Mouse (Mus musculus): Measurements from ENCODE around the gene Cgrrf1. TPM values are rescaled to one million over a fixed set of nuclear protein-coding genes. Genes with fewer than 3 reads are reported as not detected.
A peak's percentile ranks its signal among the peaks of the same experiment; 100 is the strongest.

The Cgrrf1 gene
- polyA plus RNA-seq, 1 experiment from 2014 or later, result 25.4 TPM

DNA sequence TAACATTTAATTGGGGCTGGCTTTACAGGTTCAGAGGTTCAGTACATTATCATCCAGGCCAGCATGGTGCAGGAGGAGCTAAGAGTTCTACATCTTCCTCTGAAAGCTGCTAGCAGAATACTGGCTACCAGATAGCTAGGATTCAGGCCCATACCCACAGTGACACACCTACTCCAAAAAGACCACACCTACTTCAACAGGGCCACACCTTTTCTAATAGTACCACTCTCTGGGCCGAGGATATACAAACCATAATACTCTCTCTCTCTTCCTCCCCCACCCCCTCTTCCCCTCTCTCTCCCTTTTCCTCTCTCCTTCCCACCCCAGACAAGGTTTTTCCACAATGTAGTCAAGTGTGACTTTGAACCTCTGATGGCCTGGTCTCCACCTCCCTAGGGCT lies 4.5 kb upstream of the Cgrrf1 start:
- no peak overlapping the region for H3K9ac ChIP-seq
- H3K4me2 ChIP-seq, result no peak overlapping the region
- WGBS, result 36% methylated on average over 1 of the region's 1 CpGs
- H3K9me3 ChIP-seq, result no peaks in the 10 kb centered on the region
- no peak for ATAC-seq (ENCODE audit: extremely low read depth, insufficient number of reproducible peaks, low FRiP score, low TSS enrichment)
- H3K4me3 ChIP-seq, result no peak overlapping the region
- no peaks in the 10 kb centered on the region for H3K36me3 ChIP-seq
- H3K4me1 ChIP-seq, result peaks cover 13% of the 10 kb centered on the region
- no peak overlapping the region for H3K27ac ChIP-seq (replicated peaks)
- no peaks in the 10 kb centered on the region for H3K27me3 ChIP-seq (replicated peaks)

DNA sequence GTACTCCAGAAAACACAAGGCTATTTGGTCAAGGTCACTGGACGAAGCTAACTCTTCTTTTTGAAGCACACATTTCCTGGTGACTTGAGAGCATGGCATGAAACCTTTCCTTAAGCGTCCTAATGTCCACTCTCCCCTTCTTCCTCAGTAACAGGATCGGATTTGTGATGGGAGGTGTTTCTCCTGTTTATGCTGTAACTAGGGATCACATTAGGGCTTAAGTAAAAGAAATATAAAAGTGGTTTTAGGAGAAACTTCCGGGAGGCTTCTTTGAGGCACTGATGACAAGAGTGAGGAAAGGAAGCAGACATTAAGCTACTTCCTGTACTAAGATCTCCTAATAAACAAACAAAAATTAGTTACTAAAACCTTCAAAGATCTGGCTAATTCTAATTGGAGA lies 630 bp upstream of the Cgrrf1 start:
- H3K9me3 ChIP-seq, result no peaks in the 10 kb centered on the region
- no peak for ATAC-seq (ENCODE audit: extremely low read depth, insufficient number of reproducible peaks, low FRiP score, low TSS enrichment)

DNA sequence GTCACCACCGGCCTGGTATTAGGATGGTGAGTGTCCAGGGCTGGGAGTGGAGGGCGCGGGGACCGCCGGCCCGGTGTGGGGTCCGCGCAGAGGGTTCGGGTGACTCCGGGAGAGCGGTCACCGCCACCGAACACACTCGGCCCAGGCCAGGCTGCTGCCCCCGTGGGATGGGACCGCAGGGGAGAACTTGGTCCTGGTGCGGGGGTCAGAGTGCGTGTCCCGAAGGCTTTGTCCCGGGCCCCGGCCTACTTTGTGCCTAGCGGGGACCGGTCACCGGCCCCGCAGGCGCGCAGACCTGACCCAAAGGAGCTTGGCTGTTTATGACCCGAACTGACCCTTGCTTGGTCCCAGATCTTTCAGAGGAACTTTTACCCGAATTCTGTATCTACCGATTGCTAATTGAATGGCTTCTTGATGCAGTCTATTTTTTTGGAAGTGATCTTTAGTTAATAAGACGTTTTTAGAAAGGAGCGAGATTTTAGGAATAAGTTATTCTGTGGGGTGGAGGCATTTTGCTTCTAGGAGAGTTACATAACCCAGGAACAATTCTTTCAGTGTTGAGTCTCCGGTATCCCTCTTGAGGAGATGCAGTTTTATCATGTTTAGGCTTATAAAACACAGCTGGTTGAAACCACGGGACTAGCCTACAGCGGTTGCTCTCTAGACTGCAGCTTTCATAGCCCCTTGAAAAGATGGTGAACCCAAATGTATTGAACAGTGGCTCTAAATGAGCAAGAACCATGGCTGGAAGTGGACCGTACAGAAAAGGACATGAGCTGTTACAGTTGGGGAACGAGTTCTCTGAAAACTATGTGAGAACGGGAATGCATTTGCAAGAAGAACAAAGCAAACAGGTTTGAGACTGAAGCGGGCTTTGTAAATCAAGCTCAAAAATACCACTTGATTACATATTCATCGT lies 688 bp downstream of the Cgrrf1 start:
- H3K36me3 ChIP-seq, result no peaks in the 10 kb centered on the region
- H3K27me3 ChIP-seq (replicated peaks), result no peaks in the 10 kb centered on the region
- peak overlapping the region; percentile 70 for H3K27ac ChIP-seq (replicated peaks)
- no peaks in the 10 kb centered on the region for H3K9me3 ChIP-seq
- H3K4me3 ChIP-seq, result peak overlapping the region; percentile 78
- peaks cover 31% of the 10 kb centered on the region for H3K4me1 ChIP-seq
- H3K9ac ChIP-seq, result peak overlapping the region; percentile 91
- peak overlapping the region; percentile 77 for H3K4me2 ChIP-seq
- 8% methylated on average over 40 of the region's 40 CpGs for WGBS
- peak; percentile 42; the same call in 1 of the 2 replicates for ATAC-seq (ENCODE audit: extremely low read depth, insufficient number of reproducible peaks, low FRiP score, low TSS enrichment)

More for the DNA sequence above, 630 bp upstream of the Cgrrf1 start:
- H3K4me1 ChIP-seq, result peaks cover 24% of the 10 kb centered on the region
- H3K36me3 ChIP-seq, result no peaks in the 10 kb centered on the region
- peak overlapping the region; percentile 78 for H3K4me3 ChIP-seq
- H3K9ac ChIP-seq, result peak overlapping the region; percentile 91
- peak overlapping the region; percentile 77 for H3K4me2 ChIP-seq
- no peaks in the 10 kb centered on the region for H3K27me3 ChIP-seq (replicated peaks)
- 3% methylated on average over 4 of the region's 4 CpGs for WGBS
- H3K27ac ChIP-seq (replicated peaks), result peak overlapping the region; percentile 51

DNA sequence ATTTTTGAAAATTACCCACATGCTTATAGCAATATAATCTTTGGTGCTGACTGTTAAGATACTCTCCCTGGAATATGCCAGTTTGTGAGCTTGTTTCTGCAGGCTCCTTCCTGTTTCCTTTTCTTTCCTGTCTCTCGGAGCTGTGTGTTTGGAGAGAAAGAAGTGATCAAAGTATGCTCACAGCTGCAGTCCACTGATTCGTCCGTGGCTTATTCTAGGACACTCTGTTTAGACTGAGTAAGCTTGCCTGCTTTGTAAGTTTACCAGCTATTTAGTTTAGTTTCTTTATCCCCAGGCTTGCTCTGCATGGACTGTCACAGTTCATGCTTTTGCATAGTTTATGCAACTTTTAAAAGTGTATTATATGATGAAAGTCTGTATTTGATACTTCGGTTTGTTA lies 7.4 kb downstream of the Cgrrf1 start:
- Histone ChIP-seq H3K4me1 (peaks cover 15% of the 10 kb centered on the region), H3K27ac (replicated peaks) (peak overlapping the region; percentile 32; the same call in 1 of the 2 replicates), H3K36me3 (peaks cover 29% of the 10 kb centered on the region), H3K4me2 (no peak overlapping the region), H3K27me3 (replicated peaks) (no peaks in the 10 kb centered on the region), H3K9me3 (no peaks in the 10 kb centered on the region), H3K9ac (no peak overlapping the region), H3K4me3 (no peak overlapping the region)
- ATAC-seq (ENCODE audit: extremely low read depth, insufficient number of reproducible peaks, low FRiP score, low TSS enrichment), result no peak
- WGBS, result 61% methylated on average over 4 of the region's 4 CpGs

DNA sequence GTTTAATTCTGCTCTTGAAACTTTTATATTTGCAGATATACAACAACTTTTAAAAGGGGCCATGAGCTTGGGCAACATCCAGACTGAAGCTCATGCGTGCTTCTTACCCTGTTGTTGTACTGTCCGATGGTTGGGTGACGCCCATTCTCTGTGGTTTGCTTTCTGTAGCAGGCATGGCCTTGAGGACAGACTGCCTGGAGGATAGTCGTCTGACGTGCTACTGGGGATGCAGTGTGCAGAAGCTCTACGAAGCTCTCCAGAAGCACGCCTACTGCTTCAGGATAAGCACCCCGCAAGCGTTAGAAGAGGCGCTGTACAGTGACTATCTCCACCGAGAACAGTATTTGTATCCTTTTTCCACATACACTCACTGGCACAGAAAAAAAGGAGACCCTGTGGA lies 13.8 kb downstream of the Cgrrf1 start:
- 86% methylated on average over 11 of the region's 11 CpGs for WGBS

DNA sequence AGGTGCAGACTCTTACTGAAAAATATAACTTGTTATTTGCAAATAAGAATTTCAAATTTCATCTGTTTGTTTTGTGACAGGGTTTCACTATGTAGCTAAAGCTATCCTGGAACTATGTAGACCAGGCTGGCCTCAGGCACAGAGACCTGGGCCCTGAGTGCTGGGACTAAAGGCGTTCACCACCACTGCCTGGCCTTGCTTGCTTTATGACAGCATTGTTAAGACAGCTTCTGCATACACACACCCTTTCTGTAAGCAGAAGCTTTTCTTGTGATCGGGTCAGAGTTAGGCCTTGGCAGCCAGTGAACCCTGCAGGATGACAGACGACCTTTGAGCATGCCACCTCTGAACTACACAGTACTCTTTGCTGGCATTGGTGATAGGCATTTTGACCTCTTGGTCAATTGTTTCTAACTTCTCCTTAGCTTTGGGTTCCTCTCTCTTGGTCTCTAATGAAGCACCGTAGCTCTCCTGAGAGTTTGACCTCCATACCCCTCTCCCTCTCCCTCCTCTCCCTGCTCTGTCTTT lies 16.2 kb downstream of the Cgrrf1 start:
- WGBS, result 80% methylated on average over 4 of the region's 4 CpGs
- ATAC-seq (ENCODE audit: extremely low read depth, insufficient number of reproducible peaks, low FRiP score, low TSS enrichment), result no peak
- no peaks in the 10 kb centered on the region for H3K4me1 ChIP-seq

More for the DNA sequence above, 13.8 kb downstream of the Cgrrf1 start:
- H3K27ac ChIP-seq (replicated peaks), result no peak overlapping the region
- no peak overlapping the region for H3K4me2 ChIP-seq
- peaks cover 5% of the 10 kb centered on the region; the same call in 1 of the 2 replicates for H3K4me1 ChIP-seq
- H3K27me3 ChIP-seq (replicated peaks), result no peaks in the 10 kb centered on the region
- H3K9ac ChIP-seq, result no peak overlapping the region
- H3K36me3 ChIP-seq, result peaks cover 59% of the 10 kb centered on the region
- H3K4me3 ChIP-seq, result no peak overlapping the region
- no peak for ATAC-seq (ENCODE audit: extremely low read depth, insufficient number of reproducible peaks, low FRiP score, low TSS enrichment)
- H3K9me3 ChIP-seq, result no peaks in the 10 kb centered on the region

DNA sequence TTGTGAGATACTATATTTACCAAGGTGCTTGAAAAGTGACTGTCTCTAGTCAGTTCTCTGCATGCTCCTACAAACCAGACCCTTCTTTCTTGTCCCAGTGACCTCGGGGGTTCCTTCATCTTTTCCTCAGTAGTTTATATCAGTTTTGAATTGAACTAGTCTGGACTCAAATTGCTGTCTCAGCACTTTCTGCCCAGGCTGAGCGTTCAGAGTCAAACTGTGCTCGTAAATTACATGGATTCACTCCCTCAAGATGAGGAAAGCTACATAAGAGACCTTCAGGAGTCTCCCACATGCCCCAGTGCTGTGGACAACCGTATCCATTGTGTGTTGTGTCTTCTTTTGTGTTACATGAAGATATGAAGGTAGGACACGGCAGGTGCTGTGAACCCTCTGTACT lies 16.8 kb downstream of the Cgrrf1 start:
- Histone ChIP-seq H3K27me3 (replicated peaks) (no peaks in the 10 kb centered on the region), H3K9me3 (no peaks in the 10 kb centered on the region), H3K4me3 (no peak overlapping the region), H3K9ac (no peak overlapping the region), H3K27ac (replicated peaks) (no peak overlapping the region), H3K4me2 (no peak overlapping the region), H3K36me3 (peaks cover 42% of the 10 kb centered on the region), H3K4me1 (0 out of 2 replicates have a peak, but pooled peaks cover 3% of the 10 kb centered on the region)
- 78% methylated on average over 5 of the region's 5 CpGs for WGBS
- no peak for ATAC-seq (ENCODE audit: extremely low read depth, insufficient number of reproducible peaks, low FRiP score, low TSS enrichment)

More for the DNA sequence above, 16.2 kb downstream of the Cgrrf1 start:
- Histone ChIP-seq H3K9ac (no peak overlapping the region), H3K27me3 (replicated peaks) (no peaks in the 10 kb centered on the region), H3K4me3 (no peak overlapping the region), H3K9me3 (no peaks in the 10 kb centered on the region), H3K27ac (replicated peaks) (no peak overlapping the region), H3K36me3 (peaks cover 42% of the 10 kb centered on the region), H3K4me2 (no peak overlapping the region)

DNA sequence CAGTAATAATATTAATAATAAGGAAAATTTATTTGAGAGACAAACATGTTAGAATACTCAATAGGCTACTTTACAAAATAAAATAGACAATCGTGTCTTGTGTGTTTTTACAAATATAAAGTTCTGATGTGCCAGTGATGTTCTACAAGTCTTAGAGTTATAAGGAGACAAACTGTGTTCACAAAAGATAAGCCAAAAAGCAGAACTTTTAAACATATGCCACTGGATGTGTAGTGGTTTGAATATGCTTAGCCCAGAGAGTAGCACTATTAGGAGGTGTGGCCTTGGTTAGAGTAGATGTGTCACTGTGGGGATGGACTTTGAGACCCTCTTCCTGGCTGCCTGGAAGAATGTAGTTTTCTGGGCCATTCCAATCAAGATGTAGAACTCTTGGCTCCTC lies 17.8 kb downstream of the Cgrrf1 start:
- Histone ChIP-seq H3K4me1 (0 out of 2 replicates have a peak, but pooled peaks cover 4% of the 10 kb centered on the region), H3K9me3 (no peaks in the 10 kb centered on the region), H3K36me3 (peaks cover 46% of the 10 kb centered on the region), H3K4me3 (no peak overlapping the region), H3K9ac (no peak overlapping the region), H3K27me3 (replicated peaks) (no peaks in the 10 kb centered on the region), H3K4me2 (no peak overlapping the region), H3K27ac (replicated peaks) (no peak overlapping the region)
- WGBS, result 84% methylated on average over 1 of the region's 1 CpGs
- ATAC-seq (ENCODE audit: extremely low read depth, insufficient number of reproducible peaks, low FRiP score, low TSS enrichment), result no peak

DNA sequence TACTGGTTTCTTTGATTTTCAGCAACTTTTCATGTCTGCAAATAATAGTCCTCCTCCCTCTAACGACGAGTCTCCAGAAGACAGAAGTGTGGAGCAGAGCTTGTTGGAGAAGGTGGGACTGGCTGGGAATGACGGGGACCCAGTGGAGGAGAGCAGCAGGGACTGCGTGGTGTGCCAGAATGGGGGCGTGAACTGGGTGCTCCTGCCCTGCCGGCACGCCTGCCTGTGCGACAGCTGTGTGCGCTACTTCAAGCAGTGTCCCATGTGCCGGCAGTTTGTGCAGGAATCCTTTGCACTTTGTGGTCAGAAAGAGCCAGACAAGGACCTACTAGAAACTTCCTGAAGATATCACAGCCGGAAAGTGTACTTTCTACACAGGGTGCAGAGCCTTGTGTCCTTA lies 21.8 kb downstream of the Cgrrf1 start:
- Histone ChIP-seq H3K9ac (no peak overlapping the region), H3K9me3 (0 out of 2 replicates have a peak, but pooled peaks cover 3% of the 10 kb centered on the region), H3K4me1 (0 out of 2 replicates have a peak, but pooled peaks cover 4% of the 10 kb centered on the region), H3K27me3 (replicated peaks) (no peaks in the 10 kb centered on the region), H3K36me3 (peaks cover 32% of the 10 kb centered on the region), H3K4me2 (no peak overlapping the region), H3K27ac (replicated peaks) (no peak overlapping the region), H3K4me3 (no peak overlapping the region)
- 69% methylated on average over 11 of the region's 11 CpGs for WGBS
- ATAC-seq (ENCODE audit: extremely low read depth, insufficient number of reproducible peaks, low FRiP score, low TSS enrichment), result no peak

DNA sequence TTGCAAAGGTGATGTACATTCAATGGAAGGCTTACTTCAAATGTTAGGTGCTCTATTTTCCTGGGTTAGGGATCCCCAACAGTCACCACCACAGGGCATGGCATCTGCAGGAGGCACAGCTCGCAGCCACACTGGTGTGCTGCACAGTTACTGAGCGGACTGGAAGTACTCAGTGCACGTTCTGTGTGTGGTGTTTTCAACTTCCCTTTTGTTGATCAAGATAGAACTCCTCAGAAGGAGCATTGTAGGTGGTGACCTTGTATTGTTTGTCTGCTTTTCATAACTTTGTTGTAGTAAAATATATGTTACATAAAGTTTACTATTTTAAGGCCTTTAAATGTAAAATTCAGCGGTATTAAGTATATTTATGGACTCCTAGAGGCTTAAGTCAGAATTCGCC lies 31.0 kb downstream of the Cgrrf1 start:
- no peak for ATAC-seq (ENCODE audit: extremely low read depth, insufficient number of reproducible peaks, low FRiP score, low TSS enrichment)

DNA sequence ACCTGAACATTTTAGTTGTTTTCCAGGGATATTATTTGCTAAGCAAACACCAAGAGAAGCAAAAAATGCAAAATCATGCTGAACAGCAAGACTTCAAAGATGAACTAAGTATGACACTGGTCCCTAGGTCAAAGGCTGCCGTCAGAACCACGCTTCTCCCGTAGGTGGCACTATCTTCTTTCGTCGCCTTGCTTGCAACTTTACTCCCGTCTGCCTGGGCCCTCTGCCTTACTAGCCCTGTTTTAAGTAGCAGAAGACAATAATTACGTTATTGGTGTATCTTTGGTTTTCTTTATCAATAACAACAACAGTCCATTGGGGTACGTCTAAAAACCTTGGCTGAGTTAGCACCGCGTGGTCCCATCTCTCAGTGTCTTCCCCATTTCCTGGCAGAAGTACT lies 49.0 kb downstream of the Cgrrf1 start:
- no peaks in the 10 kb centered on the region; the same call in 1 of the 2 replicates for H3K27me3 ChIP-seq (replicated peaks)
- H3K9me3 ChIP-seq, result no peaks in the 10 kb centered on the region
- peak overlapping the region; percentile 96 for H3K9ac ChIP-seq
- H3K4me3 ChIP-seq, result peak overlapping the region; percentile 70
- peaks cover 26% of the 10 kb centered on the region for H3K4me1 ChIP-seq
- peak overlapping the region; percentile 95 for H3K4me2 ChIP-seq
- no peak overlapping the region for H3K27ac ChIP-seq (replicated peaks)
- no peaks in the 10 kb centered on the region for H3K36me3 ChIP-seq
- no peak for ATAC-seq (ENCODE audit: extremely low read depth, insufficient number of reproducible peaks, low FRiP score, low TSS enrichment)
- 8% methylated on average over 10 of the region's 10 CpGs for WGBS

More for the DNA sequence above, 31.0 kb downstream of the Cgrrf1 start:
- Histone ChIP-seq H3K4me1 (no peaks in the 10 kb centered on the region), H3K36me3 (peaks cover 21% of the 10 kb centered on the region), H3K27ac (replicated peaks) (no peak overlapping the region), H3K27me3 (replicated peaks) (no peaks in the 10 kb centered on the region), H3K9ac (no peak overlapping the region), H3K4me2 (no peak overlapping the region), H3K4me3 (no peak overlapping the region), H3K9me3 (0 out of 2 replicates have a peak, but pooled peaks cover 8% of the 10 kb centered on the region)
- WGBS, result 83% methylated on average over 5 of the region's 5 CpGs
